ENCODE assay signal across 12 mouse cellular contexts in the genomic region with DNA sequence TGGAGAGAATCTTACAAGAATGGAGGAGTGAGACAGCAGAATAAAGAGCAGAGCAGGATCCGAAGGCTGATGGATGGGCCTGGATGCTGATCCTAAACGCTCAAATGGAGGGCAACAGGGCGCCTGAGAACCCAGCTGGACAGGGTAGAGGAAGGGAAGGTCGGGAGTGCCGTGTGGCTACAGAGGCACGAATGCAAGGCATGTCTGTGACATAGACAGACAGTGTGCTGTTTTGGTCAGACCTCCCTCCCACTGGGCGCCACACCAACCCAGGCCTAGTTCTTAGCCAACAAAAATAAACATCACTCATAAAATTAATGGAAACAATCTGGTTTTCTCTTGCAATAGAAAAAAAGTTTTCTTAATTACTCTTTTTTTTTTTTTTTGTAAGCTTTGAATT.
A peak's percentile ranks its signal among the peaks of the same experiment; 100 is the strongest.
DNase-seq lines count a peak whose midpoint lies in the region; ATAC-seq and TF ChIP-seq lines count a peak whose summit lies in the region.
"Had no signal": no experiment of that assay in that cellular context is flagged by ENCODE, and none has a peak within 500 bp of the region (broad histone marks: within the 10 kb centered on the region; RNA-seq: fewer than 3 reads in every experiment).

No protein-coding gene starts in this region.

- no peak overlapping the region for H3K4me2 ChIP-seq in heart, embryonic 12.5 days
- peak overlapping the region; percentile 14; the same call in 1 of the 2 replicates for H3K4me2 ChIP-seq in lung, embryonic 16.5 days (ENCODE audit: low read depth, low read length)
- no peak overlapping the region for H3K4me2 ChIP-seq in forebrain, embryonic 11.5 days (ENCODE audit: low read depth, low read length, severe bottlenecking)
- H3K4me2 ChIP-seq: liver, embryonic 11.5 days had no signal

- H3K4me3 ChIP-seq in heart, embryonic 12.5 days = no peak overlapping the region
- H3K4me3 ChIP-seq in kidney, adult 2 months (ENCODE audit: insufficient read depth, low read depth, low read length) = no peak overlapping the region
- H3K4me3 ChIP-seq in lung, embryonic 16.5 days (ENCODE audit: low read length) = no peak overlapping the region
- H3K4me3 ChIP-seq in forebrain, embryonic 11.5 days (ENCODE audit: low read depth, low read length) = no peak overlapping the region
- H3K4me3 ChIP-seq: myocyte had no signal

- DNase-seq in heart, adult 18-20 months = peak; percentile 68 to 73
- DNase-seq in adrenal gland, postnatal 14 days = peak; percentile 20
- DNase-seq in kidney, adult 2 months = peak; percentile 66
- DNase-seq in thymus, postnatal 4 days = no peak
- no peak for DNase-seq in liver
- no peak for DNase-seq in forebrain, embryonic 11.5 days (ENCODE audit: low spot score)
- DNase-seq: cerebellum, postnatal 14 days; spleen, adult 18-20 months had no signal

- H3K27me3 ChIP-seq in heart, embryonic 12.5 days (replicated peaks) = no peaks in the 10 kb centered on the region
- no peaks in the 10 kb centered on the region for H3K27me3 ChIP-seq in kidney, adult 2 months (replicated peaks; ENCODE audit: control insufficient read depth, insufficient read depth, low read length)
- no peaks in the 10 kb centered on the region for H3K27me3 ChIP-seq in lung, embryonic 16.5 days (ENCODE audit: control insufficient read depth, insufficient read depth, low read depth, low read length)
- H3K27me3 ChIP-seq in forebrain, embryonic 11.5 days (ENCODE audit: control insufficient read depth, insufficient read depth, low read length) = no peaks in the 10 kb centered on the region

- no peaks in the 10 kb centered on the region for H3K36me3 ChIP-seq in heart, embryonic 12.5 days
- H3K36me3 ChIP-seq in kidney, adult 2 months (ENCODE audit: control insufficient read depth, insufficient read depth, low read length) = no peaks in the 10 kb centered on the region
- H3K36me3 ChIP-seq in lung, embryonic 16.5 days (ENCODE audit: control insufficient read depth, insufficient read depth, low read length) = no peaks in the 10 kb centered on the region
- H3K36me3 ChIP-seq in forebrain, embryonic 11.5 days (ENCODE audit: control insufficient read depth, insufficient read depth, low read length) = no peaks in the 10 kb centered on the region

- no peak for TF ChIP-seq POLR2A in kidney, adult 2 months (IDR thresholded peaks at IDR 0.05; ENCODE audit: low read depth, low read length)

- no peak for TF ChIP-seq CTCF in kidney, adult 2 months (conservative IDR thresholded peaks at IDR 0.05; ENCODE audit: insufficient read depth, insufficient read length, low read depth, low read length)

- no peak overlapping the region for H3K27ac ChIP-seq in heart, embryonic 12.5 days (ENCODE audit: poor library complexity, severe bottlenecking)
- no peak overlapping the region for H3K27ac ChIP-seq in kidney, adult 2 months (ENCODE audit: insufficient read depth, low read depth, low read length)
- peak overlapping the region; percentile 77 for H3K27ac ChIP-seq in lung, embryonic 16.5 days (ENCODE audit: low read length)
- no peak overlapping the region for H3K27ac ChIP-seq in forebrain, embryonic 11.5 days (ENCODE audit: low read depth, low read length)

- no peak for ATAC-seq in heart, embryonic 12.5 days (ENCODE audit: insufficient number of reproducible peaks, low FRiP score)
- peak; percentile 98 for ATAC-seq in lung, embryonic 16.5 days (ENCODE audit: low read depth)
- ATAC-seq in forebrain, embryonic 11.5 days (replicated peaks; ENCODE audit: low FRiP score) = no peak

- no peaks in the 10 kb centered on the region for H3K9me3 ChIP-seq in heart, embryonic 12.5 days (replicated peaks)
- no peaks in the 10 kb centered on the region for H3K9me3 ChIP-seq in lung, embryonic 16.5 days (ENCODE audit: control insufficient read depth, low read length)
- H3K9me3 ChIP-seq in forebrain, embryonic 11.5 days (ENCODE audit: control insufficient read depth, low read length) = no peaks in the 10 kb centered on the region

- no peak overlapping the region for H3K9ac ChIP-seq in heart, embryonic 12.5 days
- H3K9ac ChIP-seq in lung, embryonic 16.5 days (ENCODE audit: low read length) = 0 out of 2 replicates have a peak overlapping the region, but pooled peaks have one; percentile 24
- H3K9ac ChIP-seq in forebrain, embryonic 11.5 days (ENCODE audit: low read length) = no peak overlapping the region

- H3K4me1 ChIP-seq in heart, embryonic 12.5 days (replicated peaks) = no peaks in the 10 kb centered on the region
- H3K4me1 ChIP-seq in kidney, adult 2 months (ENCODE audit: control insufficient read depth, insufficient read depth, low read length) = no peaks in the 10 kb centered on the region
- H3K4me1 ChIP-seq in lung, embryonic 16.5 days (replicated peaks; ENCODE audit: control insufficient read depth, insufficient read depth, low read length) = peaks cover 9% of the 10 kb centered on the region; the same call in 1 of the 2 replicates
- peaks cover 7% of the 10 kb centered on the region; the same call in 1 of the 2 replicates for H3K4me1 ChIP-seq in forebrain, embryonic 11.5 days (replicated peaks; ENCODE audit: control insufficient read depth, insufficient read depth, low read length)

- WGBS in heart, embryonic 12.5 days = 67% methylated on average over 7 of the region's 7 CpGs
- 49% methylated on average over 7 of the region's 7 CpGs for WGBS in kidney, adult 2 months
- 36% methylated on average over 7 of the region's 7 CpGs for WGBS in lung, embryonic 16.5 days
- 80% methylated on average over 7 of the region's 7 CpGs for WGBS in forebrain, embryonic 11.5 days

Comparison
In these comparisons a context has a peak if more than half of its experiments do, and no peak if none do; other contexts are left out.
1. DNase-seq: peak in heart, adult 18-20 months (2 of 2), adrenal gland, postnatal 14 days (single experiment) and kidney, adult 2 months (single experiment); none in thymus, postnatal 4 days (single experiment), liver (single experiment) and forebrain, embryonic 11.5 days (single experiment).